Mouse (Mus musculus): ENCODE results near the gene Rnf115.

DNA sequence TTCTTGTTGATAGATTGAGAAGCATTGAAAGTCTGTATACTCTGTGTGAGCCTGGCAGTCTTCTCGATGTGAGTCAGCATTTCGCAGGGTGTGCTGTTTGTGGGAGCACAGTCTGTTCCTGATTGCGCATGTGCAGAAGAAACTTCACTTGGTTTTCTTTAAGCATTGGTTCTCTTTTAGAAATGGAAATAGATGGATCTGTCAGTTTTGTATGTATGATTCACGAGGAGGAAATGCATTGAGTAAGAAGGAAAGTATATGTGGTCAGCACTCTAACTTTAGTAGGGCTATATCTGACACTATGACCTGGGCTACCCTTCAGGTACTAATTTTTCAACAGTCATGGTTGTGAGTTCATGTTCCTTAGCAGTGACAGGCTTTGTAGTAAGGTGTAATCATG, 32.2 kb downstream of the Rnf115 start:
- TF ChIP-seq CTCF (IDR thresholded peaks at IDR 0.05) (no peak), EP300 (IDR thresholded peaks at IDR 0.05) (no peak)
